Mouse (Mus musculus): ENCODE measurements around the gene Mlip. TPM values are rescaled to one million over a fixed set of nuclear protein-coding genes. Genes with fewer than 3 reads are reported as not detected.

Mlip gene
- 0.97 TPM for polyA plus RNA-seq (2014; fragmentation: Illumina TruSeq; extraction: RNeasy Lipid Tissue Mini Kit (QIAGEN cat#74804); ENCODE audit: low replicate concordance)

DNA sequence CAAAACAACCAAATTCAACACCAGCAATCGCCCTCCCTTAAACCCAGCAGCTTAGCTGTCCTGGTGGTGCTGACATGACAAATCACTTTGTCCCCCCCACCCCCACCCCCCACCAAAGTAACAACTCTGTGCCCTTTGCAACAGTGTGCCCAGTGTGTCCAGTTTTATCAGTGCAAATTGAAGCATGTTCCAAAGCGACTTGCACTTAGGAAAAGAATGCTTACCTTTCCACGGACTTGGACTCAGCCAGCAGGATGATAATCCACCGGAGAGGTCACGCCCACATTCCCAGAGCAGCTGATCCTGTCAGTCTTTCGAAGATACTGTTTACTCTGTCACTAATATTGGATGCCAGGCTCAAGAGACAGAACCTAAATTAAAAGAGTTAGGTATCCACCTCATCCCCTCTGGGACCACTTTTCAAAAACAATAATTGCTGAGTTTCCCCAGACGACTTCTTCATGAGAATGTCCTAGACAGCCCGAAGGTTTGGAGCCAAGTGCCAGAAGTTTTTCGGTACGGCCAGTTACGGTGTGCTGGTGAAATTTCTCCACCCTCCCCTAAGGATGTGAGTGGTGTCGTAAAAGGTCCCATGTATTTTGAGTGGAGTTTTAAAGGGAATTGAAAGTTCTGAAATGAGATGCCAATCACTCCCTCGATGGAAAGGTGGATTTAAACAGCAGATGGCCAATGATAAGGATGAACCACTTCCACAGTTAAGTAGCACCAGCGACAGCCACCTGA lies at the start of gene Mlip:
Mlip (minus strand) TSS at position 538 of the 744 bp plus-strand sequence.

Other genes with a start within 250 kb of the Mlip start
- gene Lrrc1, start 191.9 kb upstream of the Mlip start, polyA plus RNA-seq (2014; fragmentation: Illumina TruSeq; extraction: RNeasy Lipid Tissue Mini Kit (QIAGEN cat#74804); ENCODE audit: low replicate concordance), result 56.8 TPM